Mouse (Mus musculus) CH12.LX (cell line): ENCODE data around the gene Ablim1. TPM values are rescaled to one million over a fixed set of nuclear protein-coding genes. Genes with fewer than 3 reads are reported as not detected.

Experiments
- DNase-seq: peaks from one replicate; pipeline ENCODE4 v3.0.0-alpha.2; 2013; ENCODE audit errors: extremely low read depth
- H3K27ac ChIP-seq: 2 replicates; pipeline ENCODE4 v1.5.1; 2012; ENCODE audit warnings: low read depth, mild to moderate bottlenecking, control low read depth, moderate library complexity; ENCODE audit not compliant: insufficient read depth
- H3K27me3 ChIP-seq: replicated peaks from 2 replicates; pipeline ENCODE3; 2012; ENCODE audit warnings: inconsistent platforms
- H3K36me3 ChIP-seq, 2 experiments: replicated peaks in 1 of 2; 2 replicates each; pipeline versions ENCODE3 to v1.6.1; 2012; ENCODE audit warnings: inconsistent platforms in 1 of 2, low read length in 1 of 2, mild to moderate bottlenecking in 1 of 2, mixed read lengths in 1 of 2, moderate library complexity in 1 of 2; ENCODE audit not compliant: control insufficient read depth in 1 of 2, insufficient read depth in 1 of 2
- H3K4me1 ChIP-seq, 2 experiments: 2 replicates each; pipeline ENCODE4 v1.6.1; 2012; ENCODE audit warnings: inconsistent platforms in 1 of 2, moderate library complexity in 1 of 2; ENCODE audit not compliant: insufficient read depth in 2 of 2, control insufficient read depth in 1 of 2
- H3K4me2 ChIP-seq: 2 replicates; pipeline ENCODE4 v1.6.1; 2012; ENCODE audit warnings: low read depth, mild to moderate bottlenecking, control low read depth; ENCODE audit not compliant: poor library complexity, insufficient read depth, severe bottlenecking
- H3K4me3 ChIP-seq, 3 experiments: fragments of 150-350 bp in 1 of 3; sonication (generic) in 1 of 3; replicated peaks in 1 of 3; 2 replicates each; pipeline versions ENCODE3 to v1.5.1; 2011 to 2012; ENCODE audit warnings: low read depth in 2 of 3, low read length in 2 of 3, mild to moderate bottlenecking in 2 of 3, moderate library complexity in 2 of 3, control low read depth in 1 of 3, improper control_type of control experiment in 1 of 3, inconsistent platforms in 1 of 3, mixed read lengths in 1 of 3; ENCODE audit not compliant: poor library complexity in 1 of 3
- H3K79me2 ChIP-seq: replicated peaks from 2 replicates; pipeline ENCODE4 v1.6.1; 2012; ENCODE audit warnings: mild to moderate bottlenecking, moderate library complexity; ENCODE audit not compliant: control insufficient read depth, poor library complexity, insufficient read depth, severe bottlenecking; ENCODE audit errors: extremely low read depth
- H3K9ac ChIP-seq: 2 replicates; pipeline ENCODE4 v1.6.1; 2012; ENCODE audit warnings: low read depth, mild to moderate bottlenecking, control low read depth, moderate library complexity; ENCODE audit not compliant: insufficient read depth
- H3K9me3 ChIP-seq: replicated peaks from 2 replicates; pipeline ENCODE3; 2012; ENCODE audit warnings: low read length, inconsistent platforms, mixed read lengths
- BHLHE40 ChIP-seq: IDR thresholded peaks from 2 replicates; pipeline ENCODE4 v1.6.1; 2011; ENCODE audit warnings: mild to moderate bottlenecking, low read depth, low read length, improper control_type of control experiment
- CHD1 ChIP-seq: IDR thresholded peaks from 2 replicates; pipeline ENCODE4 v1.6.1; 2012; ENCODE audit warnings: low read depth, low read length, improper control_type of control experiment, inconsistent platforms
- CTCF ChIP-seq, 2 experiments: IDR thresholded peaks in 1 of 2; conservative IDR thresholded peaks in 1 of 2; 2 replicates each; pipeline ENCODE4 v1.5.1; 2011 to 2012; ENCODE audit warnings: low read depth in 2 of 2, low read length in 2 of 2, improper control_type of control experiment in 1 of 2, inconsistent platforms in 1 of 2, mild to moderate bottlenecking in 1 of 2, moderate library complexity in 1 of 2
- EP300 ChIP-seq: IDR thresholded peaks from 2 replicates; pipeline ENCODE4 v1.6.1; 2011; ENCODE audit warnings: low read length, improper control_type of control experiment
- ETS1 ChIP-seq: conservative IDR thresholded peaks from 2 replicates; pipeline ENCODE4 v1.6.1; 2012; ENCODE audit warnings: low read depth, mild to moderate bottlenecking, inconsistent platforms, low read length, improper control_type of control experiment, moderate library complexity
- JUN ChIP-seq: IDR thresholded peaks from 2 replicates; pipeline ENCODE4 v1.6.1; 2011; ENCODE audit warnings: low read depth, mild to moderate bottlenecking, low read length, improper control_type of control experiment, moderate library complexity; ENCODE audit not compliant: insufficient read depth
- MAFK ChIP-seq: IDR thresholded peaks from 2 replicates; pipeline ENCODE4 v1.6.1; 2011; ENCODE audit warnings: low read length, improper control_type of control experiment; ENCODE audit not compliant: insufficient replicate concordance
- MAX ChIP-seq: IDR thresholded peaks from 2 replicates; pipeline ENCODE4 v1.6.1; 2011; ENCODE audit warnings: low read length, improper control_type of control experiment
- MAZ ChIP-seq: IDR thresholded peaks from 2 replicates; pipeline ENCODE4 v1.6.1; 2012; ENCODE audit warnings: low read depth, mild to moderate bottlenecking, inconsistent platforms, low read length, improper control_type of control experiment, moderate library complexity
- MEF2A ChIP-seq: IDR thresholded peaks from 2 replicates; pipeline ENCODE4 v1.6.1; 2014; ENCODE audit warnings: low read depth, mild to moderate bottlenecking, inconsistent platforms, low read length, improper control_type of control experiment, borderline replicate concordance
- MXI1 ChIP-seq: IDR thresholded peaks from 2 replicates; pipeline ENCODE4 v1.6.1; 2011; ENCODE audit warnings: mild to moderate bottlenecking, low read depth, low read length, improper control_type of control experiment
- PAX5 ChIP-seq: IDR thresholded peaks from 2 replicates; pipeline ENCODE4 v1.6.1; 2012; ENCODE audit warnings: low read length, inconsistent platforms, mixed read lengths
- POLR2A ChIP-seq: IDR thresholded peaks from 2 replicates; pipeline ENCODE4 v1.6.1; 2011; ENCODE audit warnings: low read depth, mild to moderate bottlenecking, improper control_type of control experiment, low read length
- RCOR1 ChIP-seq: conservative IDR thresholded peaks from 2 replicates; pipeline ENCODE4 v1.6.1; 2012; ENCODE audit warnings: low read depth, mild to moderate bottlenecking, inconsistent platforms, low read length, improper control_type of control experiment
- SMC3 ChIP-seq: IDR thresholded peaks from 2 replicates; pipeline ENCODE4 v1.6.1; 2011; ENCODE audit warnings: low read depth, low read length, improper control_type of control experiment
- USF1 ChIP-seq: IDR thresholded peaks from 2 replicates; pipeline ENCODE4 v1.6.1; 2014; ENCODE audit warnings: low read depth, mild to moderate bottlenecking, inconsistent platforms, low read length, improper control_type of control experiment
- USF2 ChIP-seq: conservative IDR thresholded peaks from 2 replicates; pipeline ENCODE4 v1.6.1; 2011; ENCODE audit warnings: low read depth, low read length, improper control_type of control experiment
- ZC3H11A ChIP-seq: IDR thresholded peaks from 2 replicates; pipeline ENCODE4 v1.6.1; 2012; ENCODE audit warnings: low read depth, mild to moderate bottlenecking, inconsistent platforms, low read length, improper control_type of control experiment
- ZKSCAN1 ChIP-seq: IDR thresholded peaks from 2 replicates; pipeline ENCODE4 v1.6.1; 2012; ENCODE audit warnings: low read depth, inconsistent platforms, low read length, improper control_type of control experiment, borderline replicate concordance
- ZMIZ1 ChIP-seq: IDR thresholded peaks from 2 replicates; pipeline ENCODE4 v1.6.1; 2012; ENCODE audit warnings: low read depth, mild to moderate bottlenecking, inconsistent platforms, low read length, improper control_type of control experiment
- dilution Hi-C: fragments of 300-500 bp; cut with MboI; formaldehyde crosslinking; loops from 2 replicates; pipeline ENCODE4 v1.14.3; 2020; ENCODE audit warnings: low sequenced_read_pairs; ENCODE audit not compliant: extremely low pct_unique_long_range_greater_than_20kb, extremely low pct_ligation_motif_present
- in situ Hi-C: fragments of 300-500 bp; cut with MboI; formaldehyde crosslinking; loops from 3 replicates; pipeline ENCODE4 v1.14.3; 2019; ENCODE audit warnings: low sequenced_read_pairs, low pct_ligation_motif_present, low pct_unique_long_range_greater_than_20kb, mixed read lengths
- polyA plus RNA-seq: library from polyadenylated mRNA; unstranded; fragments of >175 nt; gene quantifications from 2 replicates; pipeline ENCODE4 v1.2.1, GENCODE M21; 2012; ENCODE audit warnings: low read depth; ENCODE audit not compliant: insufficient read length
- total RNA-seq, 2 experiments: library from RNA; depleted of rRNA; stranded (reverse); fragments of 300-350 nt in 1 of 2; fragments of >200 nt in 1 of 2; gene quantifications; 2 replicates each; pipeline ENCODE4 v1.2.3; 2012 to 2014

Gene Ablim1
- total and polyA plus RNA-seq, 3 experiments: 0.85 to 2.4 (median 2.0) TPM

GRCm38 (mm10) chr19:57141756-57142461 lies 172.8 kb downstream of the Ablim1 start:
- in situ Hi-C loops: no loop called here
- H3K9ac ChIP-seq: no peak overlapping the region
- TF ChIP-seq MXI1: no peak
- no peak for TF ChIP-seq MAZ
- no peak for TF ChIP-seq MAFK
- TF ChIP-seq USF1: no peak
- TF ChIP-seq CHD1: no peak
- no peak for TF ChIP-seq ZC3H11A
- TF ChIP-seq MAX: no peak
- no peak for TF ChIP-seq ZMIZ1
- TF ChIP-seq MEF2A: no peak
- no peak for TF ChIP-seq CTCF (conservative IDR thresholded peaks at IDR 0.05 in 1 of 2, IDR thresholded peaks at IDR 0.05 in 1 of 2; ENCODE audit: low read depth in 2 of 2, low read length in 2 of 2)
- no peak for TF ChIP-seq POLR2A
- TF ChIP-seq JUN: no peak
- TF ChIP-seq ETS1: no peak
- TF ChIP-seq EP300: no peak
- TF ChIP-seq RCOR1: no peak

GRCm38 (mm10) chr19:57140874-57141273 lies 173.8 kb downstream of the Ablim1 start:
- dilution Hi-C loops: no loop called here
- no peak for TF ChIP-seq PAX5
- no peak for TF ChIP-seq JUN
- no peak for TF ChIP-seq BHLHE40
- TF ChIP-seq EP300: no peak
- TF ChIP-seq CTCF (conservative IDR thresholded peaks at IDR 0.05 in 1 of 2, IDR thresholded peaks at IDR 0.05 in 1 of 2; ENCODE audit: low read depth in 2 of 2, low read length in 2 of 2): no peak
- TF ChIP-seq USF2: no peak
- no peak for TF ChIP-seq ZKSCAN1
- TF ChIP-seq CHD1: no peak
- no peak for TF ChIP-seq SMC3
- no peak for TF ChIP-seq ZC3H11A
- TF ChIP-seq, all 38 proteins: peak for 0

More at GRCm38 (mm10) chr19:57141756-57142461, 172.8 kb downstream of the Ablim1 start:
- Histone ChIP-seq H3K4me2 (no peak overlapping the region), H3K79me2 (no peaks in the 10 kb centered on the region), H3K27me3 (no peaks in the 10 kb centered on the region), H3K4me1 (no peaks in the 10 kb centered on the region), H3K36me3 (no peaks in the 10 kb centered on the region), H3K27ac (no peak overlapping the region), H3K4me3 (no peak overlapping the region), H3K9me3 (no peaks in the 10 kb centered on the region)
- no peak for DNase-seq
- dilution Hi-C loops: no loop called here

More at GRCm38 (mm10) chr19:57140874-57141273, 173.8 kb downstream of the Ablim1 start:
- Histone ChIP-seq H3K9ac (no peak overlapping the region), H3K79me2 (no peaks in the 10 kb centered on the region), H3K4me2 (no peak overlapping the region), H3K4me1 (peaks cover 0 to 3% of the 10 kb centered on the region in 2 experiments; a peak in 1 of 4 replicates), H3K36me3 (no peaks in the 10 kb centered on the region), H3K9me3 (no peaks in the 10 kb centered on the region), H3K27me3 (no peaks in the 10 kb centered on the region), H3K4me3 (no peak overlapping the region), H3K27ac (no peak overlapping the region)
- in situ Hi-C loops: no loop called here
- no peak for DNase-seq
